26 mouse cellular contexts compared by ENCODE assay signal in the genomic region with DNA sequence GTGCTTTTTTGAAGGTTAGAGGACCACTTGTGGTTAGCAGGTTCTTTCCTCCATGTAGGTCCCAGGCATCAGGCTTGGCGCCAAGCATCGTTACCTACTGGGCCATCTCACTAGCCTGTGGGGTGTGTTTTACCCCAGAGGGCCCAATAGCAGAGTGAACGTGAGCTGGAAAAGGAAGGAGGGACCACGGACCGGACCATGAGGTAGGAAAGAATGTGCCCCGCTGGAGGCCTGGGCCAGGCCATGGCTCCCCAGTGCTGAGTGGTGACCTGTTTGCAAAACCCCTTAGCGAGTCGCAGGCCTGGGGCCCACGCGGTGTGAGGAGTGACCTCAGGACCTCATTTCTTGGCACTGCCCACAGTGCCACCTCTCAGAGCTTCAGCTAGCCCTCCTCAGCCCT. TPM values are rescaled to one million over a fixed set of nuclear protein-coding genes. Genes with fewer than 3 reads are reported as not detected.
A peak's percentile ranks its signal among the peaks of the same experiment; 100 is the strongest.
DNase-seq lines count a peak whose midpoint lies in the region; ATAC-seq and TF ChIP-seq lines count a peak whose summit lies in the region.
"Had no signal": no experiment of that assay in that cellular context is flagged by ENCODE, and none has a peak within 500 bp of the region (broad histone marks: within the 10 kb centered on the region; RNA-seq: fewer than 3 reads in every experiment).

No protein-coding gene starts in this region.

- no peak for TF ChIP-seq CTCF in ES-Bruce4 (IDR thresholded peaks at IDR 0.05; ENCODE audit: low read depth, low read length)

- no peak overlapping the region for H3K27ac ChIP-seq in kidney, embryonic 16.5 days (ENCODE audit: low read length)
- H3K27ac ChIP-seq in midbrain, embryonic 12.5 days (replicated peaks) = no peak overlapping the region
- no peak overlapping the region for H3K27ac ChIP-seq in midbrain, embryonic 15.5 days
- no peak overlapping the region for H3K27ac ChIP-seq in ES-Bruce4 (ENCODE audit: insufficient read depth, low read length)
- H3K27ac ChIP-seq: forebrain, embryonic 15.5 days; hindbrain, postnatal 0 days; limb, embryonic 12.5 days; midbrain, embryonic 10.5 days; stomach, postnatal 0 days had no signal

- no peaks in the 10 kb centered on the region for H3K9me3 ChIP-seq in kidney, embryonic 16.5 days (ENCODE audit: low read length)
- H3K9me3 ChIP-seq in midbrain, embryonic 12.5 days = no peaks in the 10 kb centered on the region
- no peaks in the 10 kb centered on the region for H3K9me3 ChIP-seq in midbrain, embryonic 15.5 days
- H3K9me3 ChIP-seq in ES-Bruce4 (replicated peaks; ENCODE audit: control insufficient read depth, insufficient read depth, low read length, poor library complexity, severe bottlenecking) = no peaks in the 10 kb centered on the region
- H3K9me3 ChIP-seq: forebrain, embryonic 15.5 days; limb, embryonic 12.5 days; midbrain, embryonic 10.5 days had no signal

- H3K27me3 ChIP-seq in kidney, embryonic 16.5 days (ENCODE audit: insufficient read depth, low read length) = no peaks in the 10 kb centered on the region
- no peaks in the 10 kb centered on the region for H3K27me3 ChIP-seq in midbrain, embryonic 12.5 days
- no peaks in the 10 kb centered on the region for H3K27me3 ChIP-seq in midbrain, embryonic 15.5 days (replicated peaks)
- no peaks in the 10 kb centered on the region for H3K27me3 ChIP-seq in ES-Bruce4 (ENCODE audit: control insufficient read depth, insufficient read depth, low read length, poor library complexity, severe bottlenecking)
- H3K27me3 ChIP-seq: CH12.LX; forebrain, embryonic 15.5 days; limb, embryonic 12.5 days had no signal

- 0 out of 2 replicates have a peak, but pooled peaks cover 4% of the 10 kb centered on the region for H3K4me1 ChIP-seq in kidney, embryonic 16.5 days (ENCODE audit: insufficient read depth, low read length)
- peaks cover 6% of the 10 kb centered on the region for H3K4me1 ChIP-seq in midbrain, embryonic 12.5 days
- H3K4me1 ChIP-seq in midbrain, embryonic 15.5 days = peaks cover 8% of the 10 kb centered on the region
- H3K4me1 ChIP-seq in ES-Bruce4 (ENCODE audit: control insufficient read depth, insufficient read depth, low read length) = no peaks in the 10 kb centered on the region

- no peak overlapping the region for H3K4me2 ChIP-seq in kidney, embryonic 16.5 days (replicated peaks; ENCODE audit: low read depth, low read length)
- H3K4me2 ChIP-seq in midbrain, embryonic 12.5 days (replicated peaks) = no peak overlapping the region
- H3K4me2 ChIP-seq in midbrain, embryonic 15.5 days = no peak overlapping the region
- H3K4me2 ChIP-seq: forebrain, embryonic 15.5 days; heart, embryonic 11.5 days; limb, embryonic 12.5 days; liver, embryonic 11.5 days had no signal

- TF ChIP-seq EP300 in ES-Bruce4 (IDR thresholded peaks at IDR 0.05; ENCODE audit: insufficient read depth, low read depth, low read length) = no peak

- no peak overlapping the region for H3K4me3 ChIP-seq in kidney, embryonic 16.5 days (ENCODE audit: low read length)
- H3K4me3 ChIP-seq in midbrain, embryonic 12.5 days = no peak overlapping the region
- H3K4me3 ChIP-seq in midbrain, embryonic 15.5 days = no peak overlapping the region
- H3K4me3 ChIP-seq in ES-Bruce4 (ENCODE audit: low read depth, low read length) = no peak overlapping the region
- H3K4me3 ChIP-seq: forebrain, embryonic 15.5 days; limb, embryonic 12.5 days; midbrain, embryonic 10.5 days; myocyte had no signal

- peak; percentile 78 for DNase-seq in kidney, adult 11 months
- DNase-seq in kidney, postnatal 36 days = peak; percentile 46 to 47
- DNase-seq in lung, postnatal 14 days = no peak
- DNase-seq: adrenal gland, postnatal 14 days; B cell, adult 2 months; cerebellum, adult 2 months; cerebellum, postnatal 36 days; heart, postnatal 10 days; layer of hippocampus, postnatal 36 days; liver, postnatal 0 days; thymus, adult 2 months had no signal

- no peak for ATAC-seq in kidney, embryonic 16.5 days (ENCODE audit: low FRiP score, low TSS enrichment)
- ATAC-seq in midbrain, embryonic 12.5 days (ENCODE audit: low FRiP score, low read depth) = 0 out of 2 replicates have a peak, but pooled peaks have one; percentile 27
- no peak for ATAC-seq in midbrain, embryonic 15.5 days (replicated peaks)
- ATAC-seq: forebrain, embryonic 15.5 days; hindbrain, postnatal 0 days; intestine, embryonic 16.5 days; liver, postnatal 0 days; lung, postnatal 0 days had no signal

- H3K36me3 ChIP-seq in kidney, embryonic 16.5 days (ENCODE audit: insufficient read depth, low read length) = peaks cover 62% of the 10 kb centered on the region
- peaks cover 49% of the 10 kb centered on the region for H3K36me3 ChIP-seq in midbrain, embryonic 12.5 days
- peaks cover 21% of the 10 kb centered on the region; the same call in 1 of the 2 replicates for H3K36me3 ChIP-seq in midbrain, embryonic 15.5 days (replicated peaks)
- no peaks in the 10 kb centered on the region for H3K36me3 ChIP-seq in ES-Bruce4 (ENCODE audit: control insufficient read depth, insufficient read depth, low read length, poor library complexity, severe bottlenecking)

- H3K9ac ChIP-seq in kidney, embryonic 16.5 days (replicated peaks; ENCODE audit: low read length) = no peak overlapping the region
- no peak overlapping the region for H3K9ac ChIP-seq in midbrain, embryonic 12.5 days (replicated peaks)
- no peak overlapping the region for H3K9ac ChIP-seq in midbrain, embryonic 15.5 days
- H3K9ac ChIP-seq in ES-Bruce4 (ENCODE audit: low read depth, poor library complexity, severe bottlenecking) = 0 out of 2 replicates have a peak overlapping the region, but pooled peaks have one; percentile 17
- H3K9ac ChIP-seq: forebrain, embryonic 15.5 days; limb, embryonic 12.5 days; liver, postnatal 0 days had no signal

- WGBS in kidney, embryonic 16.5 days = 89% methylated on average over 10 of the region's 10 CpGs
- 95% methylated on average over 10 of the region's 10 CpGs for WGBS in midbrain, embryonic 12.5 days
- WGBS in midbrain, embryonic 15.5 days = 95% methylated on average over 10 of the region's 10 CpGs

- no peak for TF ChIP-seq POLR2A in ES-Bruce4 (IDR thresholded peaks at IDR 0.05; ENCODE audit: insufficient read depth, low read length)

RNA-seq across cellular contexts. Expression of a gene that starts 28.9 kb away (rescaled TPM):
- polyA plus RNA-seq in kidney, embryonic 16.5 days (2015; fragmentation: Nextera tagmentation; extraction: Ambion mirVana) = 136 and 142 TPM in 2 replicates
- 104 and 111 TPM in 2 replicates for polyA plus RNA-seq in midbrain, embryonic 12.5 days (2016; fragmentation: Nextera tagmentation; extraction: Ambion mirVana)
- 85.6 and 86.2 TPM in 2 replicates for polyA plus RNA-seq in midbrain, embryonic 15.5 days (2015; fragmentation: Nextera tagmentation; extraction: Ambion mirVana)
- polyA plus RNA-seq in ES-Bruce4 (2011; ENCODE audit: insufficient read depth, insufficient read length, low read depth, missing spikeins) = 60.5 and 61.1 TPM in 2 replicates
